Mouse (Mus musculus) midbrain, postnatal 0 days (tissue): ENCODE measurements at regions not wholly inside any gene's neighbourhood (a gene's known extent, or its start where the extent isn't known, plus 50 kb on each side); places are given as distances from the start of the nearest gene placed in this dataset.
A peak's percentile ranks its signal among the peaks of the same experiment; 100 is the strongest.

Experiments used
- ATAC-seq: fragments of 200-750 bp; cut with Nextera tagmentation; 2 replicates; pipeline ENCODE4 v1.8.0; 2017; ENCODE audit warnings: moderate number of reproducible peaks, mild to moderate bottlenecking, moderate TSS enrichment, moderate library complexity; ENCODE audit not compliant: low FRiP score
- DNase-seq: peaks from one replicate; pipeline ENCODE4 v3.0.0-alpha.2; 2015; ENCODE audit warnings: low spot score
- H3K27ac ChIP-seq: fragments of 300-500 bp; sonication (generic); 2 replicates; pipeline ENCODE4 v1.5.1; 2014; ENCODE audit warnings: low read depth, mild to moderate bottlenecking, low read length, mixed read lengths
- H3K27me3 ChIP-seq: fragments of 300-500 bp; sonication (generic); 2 replicates; pipeline ENCODE4 v1.6.1; 2014; ENCODE audit warnings: low read length, control low read depth, mixed read lengths; ENCODE audit not compliant: insufficient read depth
- H3K36me3 ChIP-seq: fragments of 300-500 bp; sonication (generic); 2 replicates; pipeline ENCODE4 v1.6.1; 2014; ENCODE audit warnings: low read length, control low read depth, mixed read lengths; ENCODE audit not compliant: insufficient read depth
- H3K4me1 ChIP-seq: fragments of 300-500 bp; sonication (generic); 2 replicates; pipeline ENCODE4 v1.6.1; 2014; ENCODE audit warnings: mild to moderate bottlenecking, control low read depth, antibody characterized with exemption, low read length, mixed read lengths; ENCODE audit not compliant: insufficient read depth
- H3K4me2 ChIP-seq: fragments of 300-500 bp; sonication (generic); 2 replicates; pipeline ENCODE4 v1.6.1; 2014; ENCODE audit warnings: low read depth, mild to moderate bottlenecking, low read length, mixed read lengths; ENCODE audit not compliant: poor library complexity, severe bottlenecking
- H3K4me3 ChIP-seq: fragments of 300-500 bp; sonication (generic); 2 replicates; pipeline ENCODE4 v1.5.1; 2014; ENCODE audit warnings: low read depth, mild to moderate bottlenecking, low read length, moderate library complexity
- H3K9ac ChIP-seq: fragments of 300-500 bp; sonication (generic); replicated peaks from 2 replicates; pipeline ENCODE4 v1.6.1; 2014; ENCODE audit warnings: mild to moderate bottlenecking, low read length, moderate library complexity, mixed read lengths; ENCODE audit not compliant: poor library complexity, severe bottlenecking
- H3K9me3 ChIP-seq: fragments of 300-500 bp; sonication (generic); 2 replicates; pipeline ENCODE4 v1.6.1; 2016; ENCODE audit warnings: low read length, control low read depth
- CTCF ChIP-seq: IDR thresholded peaks from 2 replicates; pipeline ENCODE4 v1.5.1; 2016; ENCODE audit warnings: antibody characterized with exemption, mild to moderate bottlenecking
- WGBS: fragments of 180-500 bp; shearing (Covaris S2); extraction: QIAGEN DNeasy Blood & Tissue Kit; methylation state at CpG from one replicate; pipeline ENCODE4 v1.1.7; 2014; 5-methylcytosine and 5-hydroxymethylcytosine counted together

DNA sequence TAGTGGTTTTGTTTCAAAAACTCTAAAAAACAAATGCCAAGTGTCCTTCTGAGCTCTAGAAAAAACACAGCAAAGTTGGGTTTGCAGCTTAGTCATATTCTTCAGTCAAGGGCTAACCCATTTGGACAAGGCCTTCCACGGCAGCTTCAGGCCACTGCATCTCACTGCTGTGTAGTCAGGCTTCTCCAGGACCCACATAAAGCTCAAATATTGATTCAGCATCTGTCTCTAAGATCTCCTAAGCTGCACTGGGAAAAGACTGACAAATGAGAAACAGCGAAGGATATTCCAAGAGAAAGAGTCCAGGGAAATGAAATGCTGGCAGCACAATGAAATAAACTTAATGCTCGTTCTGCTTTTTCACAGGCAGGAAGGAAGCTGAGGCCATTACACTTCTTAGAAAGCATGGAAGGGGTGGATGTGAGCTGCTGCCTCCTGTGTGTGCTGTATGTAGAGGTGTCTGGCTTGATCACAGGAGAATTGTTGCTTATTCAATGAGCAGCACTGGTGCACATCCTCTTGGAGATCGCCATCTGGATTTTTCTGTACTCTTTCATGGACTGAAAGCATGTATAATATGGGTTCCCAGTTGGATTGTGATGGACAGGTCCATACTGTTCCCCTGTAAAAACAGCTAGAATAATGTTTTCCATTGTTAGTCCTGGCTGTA lies 425.4 kb upstream of the Fat3 start:
- no peak for ATAC-seq
- H3K4me1 ChIP-seq, result no peaks in the 10 kb centered on the region
- no peak overlapping the region for H3K27ac ChIP-seq
- DNase-seq, result no peak
- TF ChIP-seq CTCF, result no peak
- H3K36me3 ChIP-seq, result no peaks in the 10 kb centered on the region
- WGBS, result 87% methylated on average over 4 of the region's 4 CpGs
- no peak overlapping the region for H3K4me3 ChIP-seq
- no peak overlapping the region for H3K9ac ChIP-seq
- H3K4me2 ChIP-seq, result no peak overlapping the region
- H3K9me3 ChIP-seq, result no peaks in the 10 kb centered on the region
- H3K27me3 ChIP-seq, result no peaks in the 10 kb centered on the region

DNA sequence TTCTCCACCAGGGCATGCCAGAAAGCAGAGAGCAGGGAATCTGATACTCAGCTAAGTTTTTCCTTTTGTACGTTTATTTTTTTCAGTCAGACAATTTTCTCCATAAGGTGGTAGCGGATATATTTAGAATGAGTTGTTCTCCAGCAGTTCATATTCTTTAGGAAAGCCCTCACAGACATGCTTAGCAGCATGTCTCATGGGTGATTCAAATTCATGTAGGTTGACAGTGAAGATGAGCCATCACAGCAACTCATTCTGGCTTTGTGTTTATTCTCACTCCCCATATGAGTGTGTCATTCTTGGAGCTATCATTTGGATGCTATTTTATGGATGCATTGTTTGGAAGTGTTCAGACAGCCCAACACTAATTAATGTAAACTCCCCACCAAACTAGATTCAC lies 424.2 kb upstream of the Fat3 start:
- H3K4me1 ChIP-seq, result no peaks in the 10 kb centered on the region
- H3K4me3 ChIP-seq, result no peak overlapping the region
- ATAC-seq (no peak), DNase-seq (no peak)
- no peak for TF ChIP-seq CTCF
- H3K9me3 ChIP-seq, result no peaks in the 10 kb centered on the region
- WGBS, result 87% methylated on average over 2 of the region's 2 CpGs
- no peaks in the 10 kb centered on the region for H3K36me3 ChIP-seq
- H3K9ac ChIP-seq, result no peak overlapping the region
- no peak overlapping the region for H3K4me2 ChIP-seq
- H3K27ac ChIP-seq, result no peak overlapping the region
- no peaks in the 10 kb centered on the region for H3K27me3 ChIP-seq

DNA sequence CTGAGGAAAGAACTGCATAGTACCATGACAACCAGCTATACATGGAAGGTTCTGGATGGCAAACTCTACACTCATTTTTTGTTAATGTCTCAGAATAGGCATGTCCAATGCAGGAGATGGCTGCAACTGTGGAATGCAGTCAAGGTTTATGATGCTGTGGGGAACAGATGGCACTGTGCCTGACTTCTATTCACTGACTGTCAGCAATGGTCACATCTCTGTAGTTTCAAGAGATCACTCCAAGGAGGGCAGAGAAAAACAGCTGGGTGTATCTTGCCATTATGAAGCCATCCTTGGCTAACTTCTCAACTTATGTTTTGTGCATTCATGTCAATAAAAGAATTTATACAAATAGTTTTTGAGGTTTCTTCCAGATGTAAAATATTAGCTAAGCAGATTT lies 405.1 kb upstream of the Fat3 start:
- DNase-seq (no peak), ATAC-seq (no peak; the same call in 1 of the 2 replicates)
- no peak for TF ChIP-seq CTCF
- H3K9ac ChIP-seq, result no peak overlapping the region
- H3K9me3 ChIP-seq, result no peaks in the 10 kb centered on the region
- no peaks in the 10 kb centered on the region for H3K27me3 ChIP-seq
- no peak overlapping the region for H3K4me2 ChIP-seq
- H3K36me3 ChIP-seq, result no peaks in the 10 kb centered on the region
- no peak overlapping the region for H3K27ac ChIP-seq
- H3K4me1 ChIP-seq, result no peaks in the 10 kb centered on the region
- H3K4me3 ChIP-seq, result no peak overlapping the region

DNA sequence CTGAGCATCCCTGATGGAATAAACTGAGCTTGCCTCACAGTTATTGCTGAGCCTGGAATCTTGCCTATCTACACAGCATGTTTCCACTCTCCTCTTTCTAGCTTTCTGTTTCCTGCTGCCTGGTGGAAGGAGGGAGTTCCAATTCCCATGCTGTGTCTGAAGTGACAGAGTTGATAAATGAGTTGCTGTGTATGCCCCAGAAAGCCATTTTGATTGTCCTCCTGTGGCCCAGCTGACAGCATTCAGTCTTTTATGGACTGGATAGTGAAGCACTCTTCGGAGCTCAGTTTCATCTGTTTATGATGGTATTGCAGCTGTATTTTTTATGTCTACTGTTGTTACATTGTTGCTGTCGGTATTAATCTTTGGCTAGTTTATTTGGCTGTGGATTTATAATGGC lies 398.0 kb upstream of the Fat3 start:
- no peak for TF ChIP-seq CTCF
- H3K9me3 ChIP-seq, result no peaks in the 10 kb centered on the region
- no peaks in the 10 kb centered on the region for H3K27me3 ChIP-seq
- H3K4me3 ChIP-seq, result no peak overlapping the region
- no peaks in the 10 kb centered on the region for H3K36me3 ChIP-seq
- H3K9ac ChIP-seq, result no peak overlapping the region
- H3K27ac ChIP-seq, result no peak overlapping the region
- no peak overlapping the region for H3K4me2 ChIP-seq
- ATAC-seq, result no peak
- H3K4me1 ChIP-seq, result no peaks in the 10 kb centered on the region
- 80% methylated on average over 2 of the region's 2 CpGs for WGBS
- peak; percentile 3 for DNase-seq

DNA sequence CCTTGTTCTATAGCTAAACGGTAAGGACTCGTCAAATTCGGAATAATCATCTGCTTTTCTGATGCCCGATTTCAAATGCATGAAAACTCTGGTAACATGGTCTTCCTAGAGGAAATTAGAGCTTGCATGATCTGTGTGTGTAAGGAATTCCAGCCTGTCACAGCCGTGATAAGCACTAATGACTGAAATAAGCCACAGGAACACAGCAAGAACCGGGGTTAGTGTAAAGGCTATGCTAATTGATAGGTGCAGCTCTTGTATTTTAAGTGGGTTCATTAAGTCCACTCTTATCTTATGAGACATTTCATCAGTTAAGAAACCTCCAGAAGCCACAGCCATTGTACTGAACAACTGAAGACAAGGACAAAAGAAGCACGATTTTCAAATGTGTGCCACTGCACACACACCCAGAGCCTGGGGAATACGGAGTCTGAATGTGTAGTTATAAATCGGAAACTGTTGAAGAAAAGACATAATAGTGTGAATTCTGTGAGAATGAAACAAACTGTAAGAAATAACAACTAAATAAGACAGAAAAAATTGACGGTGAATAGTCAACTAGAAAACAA lies 351.5 kb upstream of the Fat3 start:
- TF ChIP-seq CTCF, result no peak
- no peak for DNase-seq
- H3K4me2 ChIP-seq, result no peak overlapping the region

DNA sequence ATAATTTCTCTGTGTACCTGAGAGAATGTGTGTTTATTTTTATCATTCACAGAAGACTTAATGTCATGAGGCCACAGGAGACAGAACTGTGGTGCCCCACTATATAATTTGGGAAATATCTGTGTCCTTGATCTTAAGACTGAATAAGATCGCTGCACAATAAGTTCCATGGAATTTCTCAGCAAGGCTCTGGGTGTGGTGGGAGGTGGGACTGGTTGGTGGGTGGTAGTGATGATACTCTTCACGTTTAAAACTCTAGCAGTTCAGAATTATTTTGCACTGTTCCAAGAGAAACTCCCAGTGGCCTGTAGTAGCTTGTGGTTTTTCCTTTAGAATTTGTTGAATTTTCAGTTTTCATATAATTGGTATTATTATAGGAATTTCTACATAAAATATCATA lies 307.4 kb upstream of the Fat3 start:
- WGBS, result 75% methylated on average over 2 of the region's 2 CpGs
- no peaks in the 10 kb centered on the region for H3K36me3 ChIP-seq
- no peaks in the 10 kb centered on the region for H3K27me3 ChIP-seq
- no peak overlapping the region for H3K4me3 ChIP-seq
- no peaks in the 10 kb centered on the region for H3K9me3 ChIP-seq
- H3K4me1 ChIP-seq, result no peaks in the 10 kb centered on the region
- DNase-seq (no peak), ATAC-seq (no peak)
- H3K27ac ChIP-seq, result no peak overlapping the region
- no peak for TF ChIP-seq CTCF
- no peak overlapping the region for H3K4me2 ChIP-seq
- no peak overlapping the region for H3K9ac ChIP-seq

More for the DNA sequence above, 351.5 kb upstream of the Fat3 start:
- Histone ChIP-seq H3K9me3 (no peaks in the 10 kb centered on the region), H3K36me3 (no peaks in the 10 kb centered on the region), H3K4me3 (no peak overlapping the region), H3K4me1 (no peaks in the 10 kb centered on the region), H3K9ac (no peak overlapping the region), H3K27ac (no peak overlapping the region), H3K27me3 (no peaks in the 10 kb centered on the region)
- no peak for ATAC-seq
- WGBS, result 62% methylated on average over 10 of the region's 10 CpGs
